Mouse (Mus musculus) B cell, adult (primary cell): Measurements from ENCODE around the gene Lsg1. TPM values are rescaled to one million over a fixed set of nuclear protein-coding genes. Genes with fewer than 3 reads are reported as not detected.

Source experiments
- total RNA-seq: library from RNA; stranded (reverse); gene quantifications from 4 replicates; pipeline ENCODE4 v1.2.4, GENCODE M21; 2023; ENCODE audit not compliant: inconsistent age

Gene Lsg1
- total RNA-seq, result 79.5 to 91.7 TPM (median 88.7 TPM) in 4 replicates

GRCm38 (mm10) chr16:30587494-30588327 is at the start of gene Lsg1:
Lsg1 (minus strand) TSS chr16:30587592.

GRCm38 (mm10) chr16:30599491-30600268 is 12.3 kb upstream of the Lsg1 start, which contains the start of gene Fam43a:
Fam43a (plus strand) TSS chr16:30599723.

GRCm38 (mm10) chr16:30550748-30551192 is 36.6 kb downstream of the Lsg1 start, which contains the start of gene Tmem44:
Tmem44 (minus strand) TSS chr16:30550842.

Other genes starting within 250 kb of the Lsg1 start
- gene Atp13a3, start 181.6 kb downstream of the Lsg1 start, total RNA-seq, result 74.3 to 80.9 TPM (median 77.9 TPM) in 4 replicates
- 0.38 TPM in 1 of 4 replicates, not detected in the others for gene Tmem44, start 36.8 kb downstream of the Lsg1 start, total RNA-seq
- 239 to 292 TPM (median 272 TPM) in 4 replicates for gene Fam43a, start 12.1 kb upstream of the Lsg1 start, total RNA-seq